In the genomic region with DNA sequence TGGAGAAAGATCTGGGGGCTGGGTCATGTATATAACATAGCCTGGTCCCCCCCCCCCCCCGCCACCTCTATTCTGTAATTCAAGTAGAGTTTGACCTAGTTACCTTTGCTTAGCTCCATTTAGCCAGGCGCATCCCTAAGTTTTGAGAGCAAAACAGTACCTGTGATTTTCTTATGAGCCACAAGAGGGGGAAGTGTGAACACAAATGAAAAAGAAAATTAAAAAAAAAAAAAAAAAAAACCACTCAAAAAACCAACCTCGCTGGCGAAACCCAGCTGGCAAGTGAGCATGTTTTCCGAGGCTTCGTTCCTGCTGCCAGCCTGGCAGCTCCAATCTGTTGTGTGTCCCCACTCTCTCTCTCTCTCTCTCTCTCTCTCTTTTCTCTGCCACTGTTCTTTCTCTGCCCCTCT, we compare ENCODE assay signal across 9 mouse cellular contexts.
DNase-seq lines count a peak whose midpoint lies in the region; ATAC-seq and TF ChIP-seq lines count a peak whose summit lies in the region.
"Had no signal": no experiment of that assay in that cellular context is flagged by ENCODE, and none has a peak within 500 bp of the region (broad histone marks: within the 10 kb centered on the region; RNA-seq: fewer than 3 reads in every experiment).

No protein-coding gene starts in this region.

- DNase-seq in adrenal gland, adult 2 months = peak; percentile 8
- no peak for DNase-seq in adrenal gland, adult 18-20 months (ENCODE audit: low spot score in 2 of 2)
- no peak for DNase-seq in liver, postnatal 0 days
- DNase-seq in liver = no peak
- DNase-seq in lung, postnatal 36 days = peak; percentile 5
- no peak for DNase-seq in T-cell, adult 2 months (ENCODE audit: low spot score)

- peak; percentile 29 for TF ChIP-seq CTCF in liver, postnatal 0 days (IDR thresholded peaks at IDR 0.05; ENCODE audit: low read depth)

- H3K27ac ChIP-seq in liver, postnatal 0 days (ENCODE audit: low read depth) = no peak overlapping the region
- H3K27ac ChIP-seq in embryonic facial prominence, embryonic 15.5 days (replicated peaks) = no peak overlapping the region
- no peak overlapping the region for H3K27ac ChIP-seq in intestine, embryonic 16.5 days (ENCODE audit: low read length)
- H3K27ac ChIP-seq: embryonic facial prominence, embryonic 12.5 days had no signal

- no peak overlapping the region for H3K4me2 ChIP-seq in liver, postnatal 0 days (ENCODE audit: low read depth, low read length)
- 0 out of 2 replicates have a peak overlapping the region, but pooled peaks have one; percentile 17 for H3K4me2 ChIP-seq in embryonic facial prominence, embryonic 15.5 days (replicated peaks)
- peak overlapping the region; percentile 38; the same call in 1 of the 2 replicates for H3K4me2 ChIP-seq in intestine, embryonic 16.5 days (ENCODE audit: low read depth, low read length)
- H3K4me2 ChIP-seq: embryonic facial prominence, embryonic 12.5 days had no signal

- no peak for TF ChIP-seq EP300 in liver, postnatal 0 days (IDR thresholded peaks at IDR 0.05; ENCODE audit: low read depth)

- H3K36me3 ChIP-seq in liver, postnatal 0 days (replicated peaks; ENCODE audit: insufficient read depth, low read length) = no peaks in the 10 kb centered on the region
- no peaks in the 10 kb centered on the region for H3K36me3 ChIP-seq in embryonic facial prominence, embryonic 15.5 days
- no peaks in the 10 kb centered on the region for H3K36me3 ChIP-seq in intestine, embryonic 16.5 days (ENCODE audit: control insufficient read depth, insufficient read depth, low read length)
- H3K36me3 ChIP-seq: embryonic facial prominence, embryonic 12.5 days had no signal

- 20% methylated on average over 6 of the region's 6 CpGs for WGBS in liver, postnatal 0 days (ENCODE audit: insufficient replicate concordance)
- WGBS in embryonic facial prominence, embryonic 15.5 days = 15% methylated on average over 6 of the region's 6 CpGs
- 25% methylated on average over 6 of the region's 6 CpGs for WGBS in intestine, embryonic 16.5 days

- no peak overlapping the region for H3K9ac ChIP-seq in liver, postnatal 0 days (replicated peaks)
- no peak overlapping the region for H3K9ac ChIP-seq in embryonic facial prominence, embryonic 15.5 days
- peak overlapping the region; percentile 45; the same call in 1 of the 2 replicates for H3K9ac ChIP-seq in intestine, embryonic 16.5 days (ENCODE audit: low read depth, low read length)
- H3K9ac ChIP-seq: embryonic facial prominence, embryonic 12.5 days had no signal

- no peak for ATAC-seq in liver, postnatal 0 days
- no peak for ATAC-seq in embryonic facial prominence, embryonic 15.5 days (ENCODE audit: insufficient number of reproducible peaks, low FRiP score, low TSS enrichment, low read depth)
- ATAC-seq in intestine, embryonic 16.5 days = 0 out of 2 replicates have a peak, but pooled peaks have one; percentile 4

- H3K9me3 ChIP-seq in liver, postnatal 0 days (ENCODE audit: low read length) = no peaks in the 10 kb centered on the region
- H3K9me3 ChIP-seq in embryonic facial prominence, embryonic 15.5 days (replicated peaks) = no peaks in the 10 kb centered on the region
- H3K9me3 ChIP-seq in intestine, embryonic 16.5 days (ENCODE audit: control insufficient read depth, low read length) = no peaks in the 10 kb centered on the region
- H3K9me3 ChIP-seq: embryonic facial prominence, embryonic 12.5 days had no signal

- no peak overlapping the region for H3K4me3 ChIP-seq in liver, postnatal 0 days (ENCODE audit: low read depth, low read length)
- no peak overlapping the region for H3K4me3 ChIP-seq in embryonic facial prominence, embryonic 15.5 days (replicated peaks)
- H3K4me3 ChIP-seq in intestine, embryonic 16.5 days (ENCODE audit: low read length) = no peak overlapping the region
- H3K4me3 ChIP-seq: embryonic facial prominence, embryonic 12.5 days had no signal

- no peaks in the 10 kb centered on the region for H3K4me1 ChIP-seq in liver, postnatal 0 days (ENCODE audit: insufficient read depth)
- peaks cover 7% of the 10 kb centered on the region; the same call in 1 of the 2 replicates for H3K4me1 ChIP-seq in embryonic facial prominence, embryonic 15.5 days
- H3K4me1 ChIP-seq in intestine, embryonic 16.5 days (ENCODE audit: control insufficient read depth, insufficient read depth, low read length) = peaks cover 5% of the 10 kb centered on the region; the same call in 1 of the 2 replicates

- H3K27me3 ChIP-seq in liver, postnatal 0 days (ENCODE audit: insufficient read depth, low read length) = no peaks in the 10 kb centered on the region
- H3K27me3 ChIP-seq in embryonic facial prominence, embryonic 15.5 days = no peaks in the 10 kb centered on the region
- no peaks in the 10 kb centered on the region for H3K27me3 ChIP-seq in intestine, embryonic 16.5 days (replicated peaks; ENCODE audit: control insufficient read depth, insufficient read depth, low read length)
- H3K27me3 ChIP-seq: embryonic facial prominence, embryonic 12.5 days had no signal

Comparison
In these comparisons a context has a peak if more than half of its experiments do, and no peak if none do; other contexts are left out.
1. DNase-seq: peak in adrenal gland, adult 2 months (single experiment) and lung, postnatal 36 days (single experiment); none in adrenal gland, adult 18-20 months (0 of 2), liver, postnatal 0 days (single experiment), liver (single experiment) and T-cell, adult 2 months (single experiment).